Mouse (Mus musculus) lung, adult 18-20 months (tissue): ENCODE results near the gene Abr.

ENCODE experiments used
- DNase-seq, 2 experiments: peaks; one replicate each; pipeline ENCODE4 v3.0.0; 2022; ENCODE audit warnings: mixed read lengths in 2 of 2

The Abr gene

DNA sequence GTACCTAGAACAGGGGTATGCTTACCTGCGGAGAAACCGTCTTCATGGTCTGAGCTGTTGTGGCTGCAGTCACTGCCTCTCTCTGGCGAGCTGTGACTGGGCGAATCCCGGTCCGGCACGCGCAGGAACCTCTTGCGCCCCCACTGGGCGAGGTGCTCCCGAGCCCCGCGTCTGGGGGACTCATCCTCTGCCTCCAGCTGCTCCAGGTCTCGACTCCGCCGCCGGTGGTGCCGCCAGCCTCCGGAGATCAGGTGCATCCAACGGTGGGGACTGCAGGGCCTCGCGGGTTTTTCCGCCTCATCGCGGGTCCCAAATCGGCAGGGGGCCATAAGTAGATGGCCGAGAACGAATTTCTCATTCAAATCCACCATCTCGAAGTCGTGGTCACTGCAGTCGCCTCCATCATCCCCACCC is at the start of gene Abr:
Abr (minus strand) TSS at position 163 of the 414 bp plus-strand sequence.
- DNase-seq: peak; percentile 28 to 35

DNA sequence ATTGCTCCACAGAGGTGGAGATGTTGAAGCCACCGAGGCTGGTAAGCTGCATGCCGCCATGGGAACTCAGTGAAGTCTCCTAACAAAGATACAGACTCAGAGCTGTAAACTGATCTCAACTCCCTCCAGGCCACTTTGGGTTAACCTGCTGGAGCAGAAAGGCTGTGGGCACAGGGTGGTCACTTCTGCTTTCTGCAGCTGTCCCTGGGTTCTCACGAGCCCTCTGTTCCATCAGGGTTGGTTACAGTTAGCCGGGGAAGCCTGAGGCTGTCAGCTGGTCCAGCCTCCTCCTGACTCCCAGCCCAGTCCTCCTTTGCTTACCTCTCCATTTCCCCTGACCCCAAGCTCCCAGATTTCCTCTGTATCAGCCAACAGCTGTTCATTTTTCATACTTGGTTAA is 45.7 kb upstream of the Abr start:
- DNase-seq: no peak

DNA sequence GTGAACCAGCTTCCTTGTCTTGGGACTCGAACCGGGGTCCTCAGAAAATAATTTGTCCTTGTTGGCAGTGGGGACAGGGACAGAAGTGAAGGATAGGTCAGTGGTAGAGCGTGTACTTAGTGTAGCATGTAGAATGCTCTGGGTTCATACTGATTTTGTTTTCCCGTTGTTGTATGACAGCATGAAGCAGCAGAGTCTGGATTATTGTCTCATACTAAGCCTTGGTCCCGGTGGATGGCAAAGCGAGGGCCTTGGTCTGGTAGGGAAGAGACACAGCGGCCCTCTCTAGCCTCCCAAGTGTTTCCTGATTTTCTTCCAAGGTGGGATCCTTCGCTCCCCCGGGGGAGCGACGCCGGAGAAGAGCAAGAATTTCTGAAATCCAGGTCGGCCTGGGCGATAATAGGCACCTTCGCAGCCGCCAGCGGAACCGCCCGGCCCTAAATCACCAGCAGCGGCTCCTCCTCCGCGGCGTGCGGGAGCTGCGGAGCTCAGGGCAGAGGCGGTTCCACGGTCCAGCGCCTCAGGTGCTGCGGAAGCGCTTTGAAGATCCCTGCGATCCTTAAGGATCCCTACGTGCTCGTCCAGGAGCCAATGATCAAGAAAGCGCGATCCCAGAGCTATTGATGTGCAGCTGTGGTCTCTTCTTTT is 44.0 kb upstream of the Abr start:
- no peak for DNase-seq

- no peak for DNase-seq
These were observed 39.8 kb upstream of the Abr start for GRCm38 (mm10) chr11:76661790-76662468.

GRCm38 (mm10) chr11:76659138-76659930 is 37.2 kb upstream of the Abr start:
- DNase-seq: no peak

- DNase-seq: no peak
These were observed 35.4 kb upstream of the Abr start for GRCm38 (mm10) chr11:76657450-76657970.

DNA sequence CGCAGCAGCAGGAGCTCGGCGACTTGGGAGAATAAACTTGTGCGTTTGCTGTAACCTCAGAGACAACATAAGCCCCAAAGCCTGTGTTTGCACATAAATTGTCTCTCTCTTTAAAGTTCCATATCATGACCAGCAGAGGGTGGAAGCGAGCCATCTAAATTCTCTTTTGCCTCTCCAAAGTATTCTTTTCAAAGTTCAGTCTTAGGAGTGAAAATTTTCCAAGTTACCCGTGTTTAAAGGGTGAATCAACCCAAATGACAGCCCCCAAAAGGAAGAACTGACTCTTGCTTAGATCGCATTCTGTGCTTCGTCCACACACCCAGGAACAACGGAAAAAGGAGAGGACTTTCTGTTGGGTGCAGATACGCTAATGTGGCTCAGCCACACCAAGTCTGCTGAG is 33.0 kb upstream of the Abr start:
- peak in 1 of 2 experiments; percentile 21 for DNase-seq

DNA sequence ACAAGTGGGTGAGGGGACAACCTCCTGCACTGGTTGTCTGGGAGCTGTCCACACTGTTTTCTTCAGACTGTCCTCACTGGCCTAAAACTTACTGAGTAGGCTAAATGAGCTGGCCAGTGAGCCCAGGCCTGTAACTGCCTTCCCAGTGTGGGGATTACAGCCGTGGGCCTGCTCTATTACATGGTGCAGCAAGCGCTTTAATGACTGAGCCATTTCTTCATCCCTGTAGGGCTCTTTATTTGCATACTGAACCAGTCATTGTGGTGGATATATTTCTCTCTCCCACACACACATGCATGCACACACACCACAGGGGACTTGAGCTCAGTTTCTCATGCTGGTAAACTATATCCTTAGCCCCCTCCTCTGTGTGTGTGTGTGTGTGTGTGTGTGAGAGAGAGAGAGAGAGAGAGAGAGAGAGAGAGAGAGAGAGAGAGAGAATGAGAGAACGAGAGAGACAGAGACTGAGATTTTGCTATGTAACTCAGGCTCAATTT is 30.8 kb upstream of the Abr start:
- no peak for DNase-seq

DNA sequence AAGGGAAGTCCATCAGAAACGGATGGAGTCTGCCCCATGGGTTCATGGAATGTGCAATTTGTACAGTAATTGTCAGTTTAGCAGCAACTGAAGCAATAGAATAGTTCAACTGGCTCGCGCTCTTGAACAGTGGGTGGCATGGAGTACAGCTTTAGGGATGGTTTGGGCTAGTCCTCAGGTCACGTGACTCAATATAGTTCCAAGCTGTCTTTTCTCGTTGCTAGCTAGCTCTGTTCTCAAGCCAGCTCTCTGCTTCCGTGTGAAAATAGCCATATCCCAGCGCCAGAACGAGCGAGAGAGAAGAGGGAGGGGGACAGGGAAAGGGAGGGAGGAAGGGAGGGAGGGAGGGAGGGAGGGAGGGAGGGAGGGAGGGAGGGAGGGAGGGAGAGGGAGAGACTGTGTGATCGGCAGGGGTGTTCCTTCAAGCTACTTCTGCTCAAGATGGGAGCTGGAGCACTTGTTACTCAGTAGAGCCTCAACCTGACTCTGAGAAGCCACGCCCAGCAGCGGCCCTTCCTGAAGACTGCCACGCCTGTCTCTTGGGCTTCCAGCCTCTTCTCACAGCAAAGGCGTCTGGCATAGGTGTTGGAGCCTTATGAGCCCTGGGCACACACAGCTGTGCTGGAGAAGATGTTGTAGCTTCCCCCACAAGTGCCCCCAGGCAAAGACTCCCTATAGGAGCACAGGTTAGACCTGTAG is 28.9 kb upstream of the Abr start:
- DNase-seq: no peak

- DNase-seq: peak; percentile 55 to 71
These were observed 25.4 kb upstream of the Abr start for GRCm38 (mm10) chr11:76647500-76647899.

DNA sequence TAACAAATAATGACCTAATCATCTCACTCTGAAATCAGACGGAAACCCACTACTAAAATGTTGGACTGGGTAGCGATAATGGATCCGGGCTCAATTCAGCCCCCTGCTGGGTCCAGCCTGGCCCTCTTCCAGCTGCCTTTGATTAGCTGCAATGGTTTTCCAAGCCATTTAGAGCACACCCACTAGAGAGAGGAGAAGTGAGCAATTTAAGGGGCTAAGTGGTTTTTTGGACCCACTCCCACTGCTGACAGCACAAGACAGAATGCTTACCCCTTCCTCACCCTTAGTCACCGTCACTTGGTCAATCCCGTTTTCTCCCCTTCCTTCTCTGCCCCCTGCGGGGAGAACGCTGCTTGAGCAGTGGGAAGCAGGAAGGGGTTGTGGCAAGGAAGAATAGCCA is 24.9 kb upstream of the Abr start:
- no peak for DNase-seq

DNA sequence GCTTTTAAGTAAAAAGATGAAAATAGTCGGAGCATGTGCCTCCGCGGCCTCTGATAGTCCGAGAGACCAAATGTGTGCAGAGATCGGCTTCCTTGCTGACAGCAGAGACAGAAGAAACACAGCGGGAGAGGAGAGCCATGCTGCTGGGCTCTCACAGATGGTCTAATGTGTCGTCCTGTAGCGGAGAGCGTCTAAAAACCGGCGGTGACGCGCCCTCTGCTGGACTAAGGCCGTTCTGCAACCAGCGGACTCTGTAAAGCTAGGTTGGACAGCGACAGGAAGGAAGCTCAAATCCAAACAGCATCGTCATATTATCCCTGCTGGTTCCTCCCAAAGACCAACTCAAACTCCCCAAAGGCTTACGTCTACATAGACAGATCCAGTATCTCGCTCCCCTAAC is 23.8 kb upstream of the Abr start:
- peak; percentile 78 to 83 for DNase-seq

DNA sequence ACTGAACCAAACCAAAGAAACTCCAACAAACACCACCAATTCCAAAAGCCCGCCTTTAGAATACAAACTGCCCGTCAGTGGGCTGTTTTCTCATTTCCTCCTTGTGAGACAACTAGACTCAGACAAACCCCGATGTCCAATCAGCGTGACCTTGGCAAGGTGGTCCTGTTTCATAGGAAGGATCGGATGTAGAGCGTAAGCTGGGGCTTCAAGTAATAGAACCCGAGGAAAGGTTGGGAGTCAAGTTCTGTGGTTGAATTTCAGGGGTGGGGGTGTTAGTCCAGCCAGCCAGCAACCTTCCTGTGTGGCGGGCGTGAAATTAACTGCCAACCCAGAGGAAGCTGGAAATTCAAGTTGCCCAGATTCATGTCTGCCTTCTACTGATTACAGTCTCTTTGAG is 22.9 kb upstream of the Abr start:
- DNase-seq: no peak

GRCm38 (mm10) chr11:76644257-76644656 is 22.1 kb upstream of the Abr start:
- DNase-seq: no peak

DNA sequence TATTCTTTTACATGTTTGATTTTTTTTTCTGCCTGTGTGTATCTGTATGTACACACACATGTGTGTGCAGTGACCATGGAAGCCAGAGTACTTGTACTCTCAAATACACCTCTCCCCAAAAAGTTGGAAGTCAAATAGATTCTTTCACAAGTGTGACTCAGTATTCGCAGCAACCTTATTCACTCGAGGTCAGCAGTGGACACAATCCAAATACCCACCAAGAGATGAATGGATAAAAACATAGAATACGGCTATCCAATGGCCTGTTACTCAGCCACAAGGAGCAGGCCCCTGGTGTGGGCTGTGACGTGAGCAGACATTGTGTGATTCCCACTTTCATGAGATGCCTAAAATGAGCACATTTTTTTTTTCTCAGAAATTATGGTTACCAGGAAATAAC is 18.1 kb upstream of the Abr start:
- no peak for DNase-seq

DNA sequence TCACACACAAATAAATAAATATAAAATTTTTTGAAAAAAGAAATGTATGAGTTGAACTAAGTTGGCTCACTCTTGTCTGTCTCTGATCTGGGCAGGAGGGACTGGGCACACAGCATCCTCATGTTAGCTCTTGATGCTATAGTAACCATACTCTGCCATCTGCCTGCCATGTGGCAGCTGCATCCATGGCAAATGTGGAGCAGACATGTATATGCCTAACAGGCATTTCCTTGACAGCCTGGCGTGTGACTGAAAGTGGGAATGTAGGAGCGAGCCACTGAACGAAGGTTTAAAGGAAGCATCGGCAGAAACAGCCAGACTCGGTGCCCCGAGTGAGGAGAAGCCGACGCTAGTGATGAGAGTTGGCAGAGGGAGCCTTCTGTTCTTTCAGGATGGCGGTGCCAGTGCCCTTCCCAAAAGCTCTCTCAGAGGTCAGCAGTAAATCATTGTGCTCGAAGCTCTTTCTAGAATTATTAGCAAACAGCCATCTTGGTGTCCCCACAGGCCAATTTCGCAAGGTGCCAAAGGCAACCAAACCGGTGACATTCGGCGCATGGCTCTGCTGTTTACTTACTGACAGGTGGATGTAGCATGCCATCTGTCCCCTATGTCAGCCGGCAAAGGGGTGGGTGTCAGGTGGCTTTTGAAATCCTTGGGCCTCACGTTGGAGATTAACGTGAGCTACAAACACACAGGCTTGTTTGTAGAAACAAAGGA is 17.3 kb upstream of the Abr start:
- no peak for DNase-seq

- peak in 1 of 2 experiments; percentile 13 for DNase-seq
These were observed 8.4 kb upstream of the Abr start for GRCm38 (mm10) chr11:76630487-76630886.

GRCm38 (mm10) chr11:76630023-76630422 is 7.9 kb upstream of the Abr start:
- DNase-seq: no peak

GRCm38 (mm10) chr11:76628613-76629012 is 6.5 kb upstream of the Abr start:
- no peak for DNase-seq

- no peak for DNase-seq
These were observed 2.8 kb upstream of the Abr start for GRCm38 (mm10) chr11:76624881-76625280.

- DNase-seq: peak in 1 of 2 experiments; percentile 3
These were observed 2.0 kb upstream of the Abr start for GRCm38 (mm10) chr11:76624071-76624470.
